Mouse (Mus musculus) cerebellum, adult 8-10 months (tissue): ENCODE measurements at regions not wholly inside any gene's neighbourhood (a gene's known extent, or its start where the extent isn't known, plus 50 kb on each side); places are given as distances from the start of the nearest gene placed in this dataset.

Source experiments
- DNase-seq: peaks from one replicate; pipeline ENCODE4 v3.0.0; 2022

DNA sequence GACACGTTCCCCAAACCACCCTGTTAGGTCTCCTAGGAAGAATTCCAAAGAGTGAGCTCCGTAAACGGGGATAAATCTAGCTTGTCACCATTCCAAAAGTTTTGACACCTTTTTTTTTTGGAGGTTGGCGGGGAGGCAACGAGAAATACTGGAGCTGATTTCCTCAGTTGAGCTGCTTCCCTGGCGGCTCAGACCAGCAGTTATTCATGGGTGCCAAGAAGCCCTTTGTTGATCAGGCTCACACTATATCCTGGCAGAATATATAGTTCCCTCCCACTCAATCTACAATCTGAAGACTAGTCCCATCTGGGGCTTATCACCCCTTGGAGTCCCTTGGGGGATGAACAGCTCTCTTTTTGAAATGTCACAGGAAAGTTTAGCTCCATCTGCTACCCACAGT lies 77.5 kb upstream of the Tiam2 start:
- DNase-seq = no peak

DNA sequence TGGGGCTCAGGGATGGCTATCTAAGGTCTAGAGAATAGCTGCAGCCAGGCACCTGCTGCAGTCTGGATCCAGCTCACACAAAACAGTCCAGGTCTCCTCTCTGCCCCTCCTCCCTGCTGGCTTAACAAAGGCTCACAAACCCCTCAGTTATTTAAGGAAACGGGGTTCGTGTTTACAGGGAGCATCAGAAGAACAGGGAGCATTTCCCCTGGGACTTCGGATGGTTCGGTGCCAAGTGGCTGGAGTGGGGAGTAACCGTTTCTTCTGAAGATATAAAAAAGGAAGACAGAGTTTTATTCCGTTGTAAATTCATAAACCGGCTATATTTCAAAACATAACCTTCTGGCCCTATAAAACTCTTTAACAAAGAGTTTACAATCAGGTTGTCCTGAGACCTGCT lies 77.1 kb upstream of the Tiam2 start:
- DNase-seq = no peak

DNA sequence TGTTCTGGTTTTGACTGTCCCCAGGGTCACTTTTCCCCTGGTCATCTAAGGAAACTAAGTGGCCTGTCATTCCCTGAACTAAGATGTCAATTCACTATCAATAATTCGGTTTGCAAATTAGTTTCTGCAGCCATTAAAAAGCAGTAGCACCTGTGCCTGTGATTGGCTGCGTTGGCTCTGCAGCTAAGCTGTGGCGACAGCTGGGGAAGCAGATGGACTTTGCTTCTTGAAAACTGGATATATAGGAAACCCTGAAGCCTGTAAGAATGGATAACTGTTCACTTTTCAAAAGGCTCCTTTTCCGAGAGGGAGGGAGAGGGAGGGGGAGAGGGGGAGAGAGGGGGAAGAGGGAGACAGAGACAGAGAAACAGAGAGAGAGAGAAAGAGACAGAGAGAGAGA lies 75.2 kb upstream of the Tiam2 start:
- no peak for DNase-seq

DNA sequence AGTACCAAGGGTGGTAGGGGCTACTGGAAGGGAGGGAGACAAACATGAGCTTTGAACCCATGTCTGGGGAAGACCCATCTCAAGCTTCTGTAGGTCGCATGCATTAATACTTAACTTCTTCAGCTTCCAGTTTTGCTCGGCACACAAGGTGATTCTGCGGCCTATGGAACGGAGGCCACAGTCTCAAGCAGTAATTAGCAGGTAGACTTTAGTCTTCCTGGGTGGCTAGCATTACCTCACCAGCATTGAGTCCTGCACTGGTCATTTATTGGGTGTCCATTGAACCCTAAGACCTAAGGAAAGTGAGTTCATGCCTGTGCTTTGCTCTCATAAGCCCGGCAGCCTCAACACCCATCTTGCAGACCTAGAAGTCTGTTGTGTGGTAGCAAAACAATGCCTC lies 74.4 kb upstream of the Tiam2 start:
- DNase-seq = no peak

DNA sequence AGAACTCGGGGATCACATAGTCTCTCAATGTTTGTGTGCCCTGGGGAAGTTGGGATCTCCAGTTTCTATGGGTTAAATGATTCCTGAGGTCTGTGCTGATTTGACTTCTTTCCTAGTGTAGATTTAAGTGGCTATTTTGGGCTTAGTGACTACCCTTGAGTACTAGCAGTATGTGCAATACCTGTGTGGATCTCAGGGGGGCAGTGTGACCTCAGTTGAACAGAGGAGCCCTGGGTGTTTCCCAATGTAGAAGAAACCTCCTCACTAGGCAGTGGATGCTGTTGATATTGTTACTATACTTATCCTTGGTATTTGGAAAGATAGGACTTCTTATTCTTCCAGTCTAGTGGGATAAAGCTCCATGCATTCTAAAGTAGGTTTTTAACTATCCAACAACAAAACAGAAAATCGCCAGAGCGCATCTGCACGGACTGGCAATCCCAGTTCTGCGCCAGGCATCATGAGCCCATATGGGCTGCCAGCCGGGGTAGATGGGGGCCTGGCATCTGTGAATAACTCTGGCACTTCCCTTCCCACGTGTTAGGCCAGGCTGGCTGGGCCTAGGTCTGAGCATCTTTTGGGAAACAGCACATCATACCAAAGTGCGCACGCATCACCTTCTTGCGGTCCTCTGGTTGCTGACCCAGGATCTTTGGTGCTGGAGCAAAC lies 72.7 kb upstream of the Tiam2 start:
- DNase-seq = no peak

DNA sequence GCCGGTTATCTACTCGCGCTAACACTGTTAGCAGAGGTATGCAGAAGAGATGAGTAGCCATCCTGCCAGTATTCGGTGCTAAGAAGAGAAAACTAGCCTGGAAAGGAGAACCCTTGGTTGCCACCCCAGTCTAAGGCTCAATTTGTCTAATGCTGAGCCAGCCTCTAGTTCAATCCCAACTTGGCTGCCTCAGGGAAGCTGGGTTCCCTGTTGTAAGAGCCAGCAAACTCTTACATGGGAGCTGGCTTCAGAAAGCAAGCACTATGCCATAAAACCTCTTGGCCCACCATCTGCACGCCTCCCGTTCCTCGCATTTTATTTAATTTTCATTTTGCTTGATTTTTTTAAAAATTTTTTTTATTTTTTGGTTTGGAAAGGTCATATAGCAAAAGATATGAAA lies 69.6 kb upstream of the Tiam2 start:
- DNase-seq = no peak

DNA sequence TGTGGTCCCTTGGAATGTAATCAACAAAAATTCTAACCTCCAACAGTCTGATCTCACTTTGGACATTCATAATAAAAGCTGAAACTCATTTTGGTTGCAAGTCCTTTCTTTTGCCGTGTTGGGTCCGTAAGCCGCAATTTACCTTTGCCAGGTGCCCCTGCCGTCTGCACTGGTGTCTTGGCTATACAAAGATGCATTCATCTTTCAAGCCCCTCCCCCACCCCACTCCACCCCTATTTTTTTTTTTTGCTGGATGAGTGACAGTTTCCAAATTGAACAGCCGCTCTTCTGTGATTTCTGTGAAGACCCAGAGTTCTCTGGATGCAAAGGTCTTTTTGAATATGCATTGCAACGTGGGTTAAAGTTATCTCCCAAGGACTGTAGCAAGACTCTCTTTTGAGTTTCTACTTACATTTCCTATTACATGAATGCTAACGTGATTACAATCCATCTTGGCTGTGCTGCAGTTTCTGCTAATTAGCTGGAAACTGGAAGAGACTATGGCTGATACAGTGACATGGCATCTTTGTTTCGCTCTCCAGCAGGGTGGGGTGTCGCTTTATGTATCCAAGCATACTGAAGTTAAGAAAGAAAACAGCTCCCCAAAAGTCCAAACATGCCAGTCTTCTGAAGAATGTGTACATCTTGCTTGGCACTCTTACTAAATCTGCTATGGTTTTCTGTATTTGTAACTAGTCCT lies 67.4 kb upstream of the Tiam2 start:
- DNase-seq = no peak

DNA sequence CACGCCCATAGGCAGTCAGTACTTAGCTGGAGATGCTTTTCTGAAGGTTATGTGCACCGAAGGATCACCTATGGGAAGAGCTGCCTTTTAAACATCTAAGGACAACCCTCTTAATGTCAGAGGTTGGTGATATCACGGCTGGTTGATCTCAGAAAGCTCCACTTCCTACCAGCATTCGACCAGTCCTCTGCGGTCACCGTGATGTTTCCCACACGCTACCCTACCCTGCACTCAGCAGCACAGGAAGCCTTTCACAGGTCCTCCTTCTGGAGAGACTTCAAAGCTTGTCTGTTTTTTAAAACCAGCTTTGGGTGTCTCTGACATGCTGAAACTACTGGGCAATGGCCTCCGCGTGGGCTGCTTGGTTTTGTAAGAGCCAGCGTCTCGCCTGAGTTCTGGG lies 65.6 kb upstream of the Tiam2 start:
- DNase-seq = no peak

DNA sequence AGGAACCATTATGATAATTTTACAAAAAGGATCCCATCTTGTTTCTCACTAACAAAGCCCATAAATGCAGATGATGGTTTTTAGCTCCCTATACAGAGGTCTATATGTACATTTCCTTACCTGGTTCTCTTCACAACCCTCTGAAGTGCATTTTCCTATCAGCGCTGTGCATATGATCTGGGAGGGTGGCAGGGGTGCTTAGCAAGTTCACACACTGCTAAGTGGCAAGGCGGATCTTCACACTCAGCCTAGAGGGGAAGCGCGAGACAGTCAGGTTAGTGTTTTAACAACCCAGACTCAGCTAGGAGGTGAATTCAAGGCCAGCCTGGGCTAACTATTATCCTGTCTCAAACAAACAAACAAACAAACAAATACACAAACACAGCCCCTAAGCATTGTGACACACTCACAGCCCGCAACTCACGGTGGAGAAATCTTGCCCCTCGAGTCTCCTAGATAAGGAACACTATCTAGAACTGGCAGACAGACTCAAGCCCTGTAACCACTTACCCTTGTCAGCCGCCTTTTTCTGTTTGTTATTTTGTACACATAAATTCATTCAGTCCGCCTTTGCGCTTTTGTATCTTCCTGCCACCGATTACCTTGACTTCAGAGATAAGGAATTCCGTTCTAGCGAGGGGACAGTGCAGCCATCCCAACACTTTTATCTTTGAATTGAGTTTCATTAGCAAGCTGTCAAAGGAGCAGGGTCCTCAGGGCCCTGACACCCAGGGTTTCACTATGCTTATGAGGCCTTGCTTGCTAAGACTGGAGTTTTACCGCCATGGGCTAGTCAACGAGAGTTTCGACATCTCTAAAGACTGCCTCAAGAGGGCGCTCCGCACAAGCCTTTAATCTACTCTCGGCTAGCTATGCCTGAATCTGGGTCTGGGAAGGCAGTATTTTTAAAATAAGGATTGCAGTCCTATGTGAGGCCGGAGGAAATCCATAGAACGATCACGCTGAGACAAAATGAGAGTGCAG lies 53.0 kb upstream of the Tiam2 start:
- DNase-seq = peak; percentile 77

DNA sequence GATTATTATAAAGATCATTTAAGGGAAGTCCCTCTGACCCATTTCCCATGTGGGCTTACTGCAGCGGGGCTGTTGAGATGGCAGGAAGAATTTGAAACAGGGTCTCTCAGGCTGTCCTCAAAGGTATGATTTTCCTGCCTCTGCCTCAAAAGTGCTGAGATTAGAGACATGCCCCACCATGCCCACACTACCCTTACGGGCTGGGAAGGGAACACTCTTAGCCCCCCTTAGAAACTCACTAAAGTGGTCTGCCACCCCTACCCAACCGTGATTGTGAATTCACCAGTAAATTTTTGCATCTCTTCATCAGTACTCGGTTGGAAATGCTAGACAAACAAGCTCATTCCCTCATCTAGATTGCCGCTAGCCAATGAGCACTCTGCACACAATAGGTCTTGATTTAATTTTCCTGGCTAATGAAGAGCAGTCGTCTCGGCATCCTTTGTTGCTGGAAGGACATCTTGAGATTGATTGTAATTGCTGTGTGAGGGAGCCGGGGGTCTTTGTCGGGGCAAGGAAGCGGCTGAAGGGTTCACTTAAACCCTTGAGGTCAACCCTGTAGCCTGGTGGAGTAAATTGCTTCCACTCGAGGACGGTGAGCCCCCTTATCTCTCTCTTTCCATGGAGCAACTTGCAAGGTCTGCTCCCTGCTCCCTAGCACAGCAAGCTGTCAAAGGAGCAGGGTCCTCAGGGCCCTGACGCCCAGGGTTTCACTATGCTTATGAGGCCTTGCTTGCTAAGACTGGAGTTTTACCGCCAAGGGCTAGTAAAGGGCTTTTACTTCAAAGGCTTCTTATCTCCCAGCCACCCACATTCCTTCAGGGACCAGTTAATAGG lies 51.7 kb upstream of the Tiam2 start:
- DNase-seq = no peak
